In the genomic region with DNA sequence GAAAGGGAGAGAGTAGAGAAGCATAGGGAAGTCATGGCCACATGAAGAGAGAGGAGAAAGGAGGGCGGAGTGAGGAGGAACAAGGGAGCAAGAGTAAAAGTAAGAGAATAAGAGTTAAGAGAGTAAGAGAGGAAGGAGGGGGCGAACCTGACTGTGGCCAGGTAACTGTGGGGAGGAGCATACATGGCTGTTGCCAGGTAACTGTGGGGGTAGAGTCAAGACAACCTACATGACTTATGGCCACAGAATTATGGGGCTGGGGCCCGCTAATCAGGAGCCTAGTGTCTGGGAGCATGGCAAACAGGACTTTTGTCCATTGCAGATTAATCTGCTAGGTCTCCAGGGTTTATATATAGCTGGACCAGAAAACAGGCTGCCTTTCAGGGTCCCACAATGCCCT, we compare ENCODE assay signal across 26 mouse cellular contexts.
"Had no signal": no experiment of that assay in that cellular context is flagged by ENCODE, and none has a peak within 500 bp of the region (broad histone marks: within the 10 kb centered on the region; RNA-seq: fewer than 3 reads in every experiment).

No protein-coding gene starts in this region.

- H3K27ac ChIP-seq: embryonic facial prominence, embryonic 10.5 days; embryonic facial prominence, embryonic 12.5 days; embryonic facial prominence, embryonic 13.5 days; embryonic facial prominence, embryonic 15.5 days; forebrain, embryonic 10.5 days; forebrain, embryonic 12.5 days; forebrain, embryonic 13.5 days; forebrain, embryonic 15.5 days; gastrocnemius, adult 2 months; heart, adult 2 months had no signal

- ATAC-seq: forebrain, embryonic 13.5 days; forebrain, embryonic 14.5 days; forebrain, embryonic 15.5 days; forebrain, embryonic 16.5 days; forebrain, postnatal 0 days had no signal

- H3K4me2 ChIP-seq: embryonic facial prominence, embryonic 12.5 days; embryonic facial prominence, embryonic 13.5 days; embryonic facial prominence, embryonic 15.5 days; forebrain, embryonic 12.5 days; forebrain, embryonic 13.5 days; forebrain, embryonic 15.5 days had no signal

- H3K36me3 ChIP-seq: embryonic facial prominence, embryonic 10.5 days; embryonic facial prominence, embryonic 12.5 days; embryonic facial prominence, embryonic 13.5 days; embryonic facial prominence, embryonic 15.5 days; forebrain, embryonic 10.5 days; forebrain, embryonic 12.5 days; forebrain, embryonic 15.5 days had no signal

- H3K9ac ChIP-seq: embryonic facial prominence, embryonic 12.5 days; embryonic facial prominence, embryonic 13.5 days; embryonic facial prominence, embryonic 15.5 days; forebrain, embryonic 12.5 days; forebrain, embryonic 13.5 days; forebrain, embryonic 15.5 days; forebrain, postnatal 0 days had no signal

- H3K4me3 ChIP-seq: embryonic facial prominence, embryonic 10.5 days; embryonic facial prominence, embryonic 12.5 days; embryonic facial prominence, embryonic 13.5 days; embryonic facial prominence, embryonic 15.5 days; erythroblast, embryonic 14.5 days; forebrain, embryonic 10.5 days; forebrain, embryonic 12.5 days; forebrain, embryonic 13.5 days; forebrain, embryonic 15.5 days; gastrocnemius, adult 2 months; heart, adult 2 months had no signal

- H3K9me3 ChIP-seq: embryonic facial prominence, embryonic 10.5 days; embryonic facial prominence, embryonic 12.5 days; embryonic facial prominence, embryonic 13.5 days; embryonic facial prominence, embryonic 15.5 days; forebrain, embryonic 10.5 days; forebrain, embryonic 12.5 days; forebrain, embryonic 13.5 days; forebrain, embryonic 15.5 days had no signal

- DNase-seq: cerebellum, adult 18-20 months; cerebellum, adult 2 months; cerebellum, adult 8-10 months; cerebellum, adult 9-10 months; cerebellum, adult 9-11 months; cerebellum, postnatal 25 days; cerebellum, postnatal 36 days; embryo, embryonic 11 days; forebrain, postnatal 0 days; gastrocnemius, adult 2 months; gastrocnemius, postnatal 10 days; gastrocnemius, postnatal 14 days; gastrocnemius, postnatal 25 days; gastrocnemius, postnatal 36 days; heart, adult 2 months had no signal

- H3K27me3 ChIP-seq: embryonic facial prominence, embryonic 12.5 days; embryonic facial prominence, embryonic 13.5 days; embryonic facial prominence, embryonic 15.5 days; forebrain, embryonic 12.5 days; forebrain, embryonic 13.5 days; forebrain, embryonic 15.5 days had no signal

- H3K4me1 ChIP-seq: embryonic facial prominence, embryonic 10.5 days; embryonic facial prominence, embryonic 12.5 days; embryonic facial prominence, embryonic 13.5 days; embryonic facial prominence, embryonic 15.5 days; forebrain, embryonic 10.5 days; forebrain, embryonic 12.5 days; forebrain, embryonic 13.5 days; forebrain, embryonic 15.5 days had no signal
